Mouse (Mus musculus) stomach, embryonic 15.5 days (tissue): Measurements from ENCODE around the gene Isg15. TPM values are rescaled to one million over a fixed set of nuclear protein-coding genes. Genes with fewer than 3 reads are reported as not detected.
A peak's percentile ranks its signal among the peaks of the same experiment; 100 is the strongest.

Experiments
- ATAC-seq: fragments of 200-750 bp; cut with Nextera tagmentation; 2 replicates; pipeline ENCODE4 v1.8.0; 2017; ENCODE audit warnings: low read depth, moderate number of reproducible peaks, moderate TSS enrichment; ENCODE audit not compliant: insufficient read depth, low FRiP score
- H3K27ac ChIP-seq: fragments of 300-500 bp; sonication (generic); 2 replicates; pipeline ENCODE4 v1.5.1; 2015; ENCODE audit warnings: mild to moderate bottlenecking, inconsistent platforms
- H3K27me3 ChIP-seq: fragments of 300-500 bp; sonication (generic); replicated peaks from 2 replicates; pipeline ENCODE4 v1.6.1; 2015; ENCODE audit warnings: inconsistent platforms
- H3K36me3 ChIP-seq: fragments of 300-500 bp; sonication (generic); 2 replicates; pipeline ENCODE4 v1.6.1; 2015; ENCODE audit warnings: inconsistent platforms
- H3K4me1 ChIP-seq: fragments of 300-500 bp; sonication (generic); 2 replicates; pipeline ENCODE4 v1.6.1; 2015; ENCODE audit warnings: inconsistent platforms
- H3K4me2 ChIP-seq: fragments of 300-500 bp; sonication (generic); 2 replicates; pipeline ENCODE4 v1.6.1; 2015; ENCODE audit warnings: mild to moderate bottlenecking, inconsistent platforms
- H3K4me3 ChIP-seq: fragments of 300-500 bp; sonication (generic); replicated peaks from 2 replicates; pipeline ENCODE4 v1.5.1; 2015; ENCODE audit warnings: inconsistent platforms
- H3K9ac ChIP-seq: fragments of 300-500 bp; sonication (generic); 2 replicates; pipeline ENCODE4 v1.6.1; 2015; ENCODE audit warnings: inconsistent platforms
- H3K9me3 ChIP-seq: fragments of 300-500 bp; sonication (generic); 2 replicates; pipeline ENCODE4 v1.6.1; 2016; ENCODE audit warnings: inconsistent platforms
- WGBS: fragments of 180-500 bp; shearing (Covaris S2); methylation state at CpG from one replicate; pipeline ENCODE4 v1.1.7; 2015; 5-methylcytosine and 5-hydroxymethylcytosine counted together
- polyA plus RNA-seq: library from polyadenylated mRNA; unstranded; fragments of >200 nt; fragmentation: Nextera tagmentation; extraction: Ambion mirVana; gene quantifications from 2 replicates; pipeline ENCODE4 v1.2.1, GENCODE M21; 2015

The Isg15 gene
- 3.2 and 4.8 TPM in 2 replicates for polyA plus RNA-seq

DNA sequence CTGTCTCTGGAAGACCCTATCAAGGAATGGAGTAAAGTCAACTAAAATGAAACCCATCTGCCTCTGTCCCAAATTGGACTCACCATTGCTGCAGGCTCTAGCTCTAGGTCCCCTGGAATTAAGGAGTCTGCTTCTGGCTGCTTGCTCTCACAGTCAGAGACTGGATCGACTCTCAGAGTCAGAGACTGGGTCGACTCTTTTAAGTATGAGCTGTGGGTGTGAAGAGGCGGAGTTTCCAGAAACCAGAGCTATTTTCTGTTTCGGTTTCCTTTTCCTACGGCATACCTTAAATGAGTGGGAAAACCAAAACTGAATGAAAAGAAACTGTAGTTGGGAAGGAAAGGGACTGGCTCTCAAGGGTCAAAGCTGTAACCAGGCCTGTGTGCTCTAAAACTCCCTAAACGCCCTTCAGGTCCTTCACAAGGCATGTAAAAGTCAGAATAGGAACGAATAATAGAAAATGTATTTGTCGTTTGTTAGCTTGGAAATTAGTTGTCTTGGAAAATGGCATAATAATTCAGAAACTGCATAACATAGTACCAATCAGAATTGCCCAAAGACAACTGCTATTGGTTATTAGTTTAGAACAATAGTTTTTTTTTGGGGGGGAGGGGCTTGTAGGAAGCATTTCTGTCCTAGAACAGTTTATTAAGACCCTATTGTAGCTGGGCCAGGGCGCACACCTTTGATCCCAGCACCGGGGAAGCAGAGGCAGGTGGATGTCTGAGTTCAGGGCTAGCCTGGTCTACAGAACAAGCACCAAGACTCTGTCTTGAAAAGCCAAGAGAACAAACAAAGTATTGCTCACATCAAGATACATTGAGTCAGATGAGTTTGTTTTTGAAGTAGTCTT, at the start of gene Isg15:
Gene Isg15 (minus strand): TSS at position 196 of the 853 bp plus-strand sequence.
- Histone ChIP-seq H3K9me3 (no peaks in the 10 kb centered on the region), H3K4me3 (no peak within 1 kb of the TSS), H3K36me3 (no peaks in the 10 kb centered on the region), H3K27ac (no peak within 1 kb of the TSS; the same call in 1 of the 2 replicates), H3K27me3 (peaks cover 6% of the 10 kb centered on the region; the same call in 1 of the 2 replicates), H3K4me1 (peaks cover 12% of the 10 kb centered on the region), H3K4me2 (peak within 1 kb of the TSS; percentile 8; the same call in 1 of the 2 replicates), H3K9ac (no peak within 1 kb of the TSS)
- 55% methylated on average over 10 of the region's 10 CpGs for WGBS
- no peak for ATAC-seq

DNA sequence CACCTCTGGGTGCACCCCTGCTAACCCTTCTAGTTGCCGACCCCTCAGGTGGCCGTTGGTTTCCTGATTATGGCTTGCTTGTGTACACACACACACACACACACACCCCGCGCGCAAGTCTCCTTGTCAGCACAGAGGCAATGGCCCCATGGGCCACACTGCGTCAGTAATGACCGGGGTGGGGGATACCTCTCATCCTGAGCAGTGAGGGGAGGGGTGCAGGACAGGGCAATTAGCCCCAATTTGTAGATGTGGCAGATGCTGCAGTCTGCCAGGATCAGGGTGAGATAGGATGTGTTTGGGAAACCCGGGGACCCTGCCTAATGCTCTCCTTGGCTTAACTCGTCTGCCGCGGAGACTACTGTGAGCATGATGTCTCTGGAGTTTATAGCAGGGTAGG, 48.9 kb upstream of the Isg15 start:
- ATAC-seq: no peak
- Histone ChIP-seq H3K9ac (no peak overlapping the region), H3K4me3 (no peak overlapping the region), H3K36me3 (peaks cover 40% of the 10 kb centered on the region), H3K27me3 (peaks cover 4% of the 10 kb centered on the region), H3K27ac (no peak overlapping the region), H3K4me2 (no peak overlapping the region), H3K4me1 (peaks cover 4% of the 10 kb centered on the region; the same call in 1 of the 2 replicates), H3K9me3 (no peaks in the 10 kb centered on the region)
- 59% methylated on average over 11 of the region's 11 CpGs for WGBS

DNA sequence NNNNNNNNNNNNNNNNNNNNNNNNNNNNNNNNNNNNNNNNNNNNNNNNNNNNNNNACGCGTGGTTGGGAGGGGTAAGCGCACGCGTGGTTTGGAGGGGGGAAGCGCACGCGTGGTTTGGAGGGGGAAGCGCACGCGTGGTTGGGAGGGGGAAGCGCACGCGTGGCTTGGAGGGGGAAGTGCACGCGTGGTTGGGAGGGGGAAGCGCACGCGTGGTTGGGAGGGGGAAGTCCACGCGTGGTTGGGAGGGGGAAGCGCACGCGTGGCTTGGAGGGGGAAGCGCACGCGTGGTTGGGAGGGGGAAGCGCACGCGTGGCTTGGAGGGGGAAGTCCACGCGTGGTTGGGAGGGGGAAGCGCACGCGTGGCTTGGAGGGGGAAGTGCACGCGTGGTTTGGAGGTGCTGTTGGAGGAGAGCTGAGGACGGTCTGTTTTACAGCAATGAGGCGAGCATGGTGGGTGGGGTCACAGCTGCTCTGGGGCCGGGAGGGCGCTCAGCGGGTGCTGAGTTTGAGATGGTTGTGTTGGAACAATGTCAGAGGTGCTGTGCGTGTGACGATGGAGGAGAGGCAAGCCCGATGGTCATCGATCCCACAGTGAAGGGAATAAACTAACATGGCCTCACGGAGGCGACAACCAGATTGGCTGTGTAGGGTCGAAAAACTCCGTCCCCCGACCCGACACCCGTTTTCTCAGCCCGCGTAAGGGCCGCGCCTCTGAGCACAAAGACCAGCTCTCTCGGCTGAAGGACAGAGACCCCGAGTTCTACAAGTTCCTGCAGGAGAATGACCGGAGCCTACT, 36.2 kb upstream of the Isg15 start:
- H3K36me3 ChIP-seq: peaks cover 40% of the 10 kb centered on the region

DNA sequence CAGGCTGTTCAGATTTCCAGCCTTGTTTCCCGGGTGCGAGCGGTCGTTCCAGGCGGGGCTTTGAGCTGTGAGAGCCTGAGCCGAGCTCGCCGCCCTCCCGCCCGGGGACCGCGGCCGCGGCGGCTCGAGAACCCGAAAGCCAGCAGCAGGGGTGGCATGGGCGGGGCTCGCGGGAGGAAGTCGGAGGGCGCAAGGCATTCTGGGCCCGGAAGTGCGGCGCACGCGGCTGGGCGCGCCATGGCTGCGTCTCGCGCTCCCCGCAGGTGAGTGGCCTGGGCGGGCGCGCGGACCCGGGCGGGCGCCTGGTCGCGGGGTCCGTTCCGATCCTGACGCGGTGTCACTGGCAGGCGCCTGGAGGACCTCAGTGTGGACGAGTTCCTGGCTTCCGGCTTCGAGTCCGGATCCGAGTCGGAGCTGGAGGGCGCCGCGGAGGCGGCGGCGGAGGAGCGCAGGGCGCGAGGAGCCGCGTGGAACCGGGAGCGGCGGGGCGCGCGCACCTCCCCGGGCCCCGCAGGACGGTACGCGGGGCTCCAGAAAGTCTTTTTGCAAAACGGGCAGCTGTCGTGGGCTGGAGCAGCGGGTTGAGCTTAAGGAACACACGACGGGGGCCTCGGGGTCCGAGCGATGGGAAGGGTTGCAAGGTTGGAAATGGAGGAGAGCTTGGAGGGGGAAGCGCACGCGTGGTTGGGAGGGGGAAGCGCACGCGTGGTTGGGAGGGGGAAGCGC, 35.4 kb upstream of the Isg15 start, which contains the start of gene Noc2l:
Gene Noc2l (plus strand): TSS at position 203 of the 726 bp plus-strand sequence.
- peak; percentile 92 for ATAC-seq
- WGBS: under 1% methylated on average over 90 of the region's 90 CpGs

More for the DNA sequence above, 36.2 kb upstream of the Isg15 start:
- H3K9ac ChIP-seq: no peak overlapping the region
- no peaks in the 10 kb centered on the region for H3K9me3 ChIP-seq
- ATAC-seq: no peak
- no peaks in the 10 kb centered on the region for H3K27me3 ChIP-seq
- 22% methylated on average over 58 of the region's 60 CpGs for WGBS
- H3K4me1 ChIP-seq: peaks cover 16% of the 10 kb centered on the region
- H3K27ac ChIP-seq: peak overlapping the region; percentile 35; the same call in 1 of the 2 replicates
- peak overlapping the region; percentile 79 for H3K4me3 ChIP-seq
- peak overlapping the region; percentile 95 for H3K4me2 ChIP-seq

DNA sequence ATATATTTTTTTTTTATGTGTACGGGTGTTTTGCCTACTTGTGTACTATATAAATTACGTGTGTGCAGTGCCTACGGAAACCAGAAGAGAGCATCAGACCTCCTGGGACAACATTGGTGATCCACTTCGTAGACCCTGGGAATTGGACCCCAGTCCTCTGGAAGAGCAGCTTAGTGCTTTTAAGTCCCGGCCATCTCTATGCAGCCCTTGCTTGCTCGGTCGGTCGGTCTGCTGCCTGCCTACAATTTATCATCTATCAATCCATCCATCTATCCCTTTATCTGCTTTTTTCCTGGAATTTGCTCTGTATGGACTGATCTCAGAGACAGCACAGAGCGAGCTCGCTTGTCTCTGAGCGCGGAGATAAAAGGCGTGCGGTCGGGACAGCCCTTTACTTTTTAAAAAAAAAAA, 34.7 kb upstream of the Isg15 start:
- Histone ChIP-seq H3K9me3 (no peaks in the 10 kb centered on the region), H3K36me3 (peaks cover 33% of the 10 kb centered on the region), H3K27me3 (no peaks in the 10 kb centered on the region), H3K4me1 (peaks cover 16% of the 10 kb centered on the region), H3K4me3 (peak overlapping the region; percentile 79), H3K9ac (0 out of 2 replicates have a peak overlapping the region, but pooled peaks have one; percentile 32), H3K27ac (peak overlapping the region; percentile 93), H3K4me2 (peak overlapping the region; percentile 95)
- WGBS: under 1% methylated on average over 15 of the region's 15 CpGs
- ATAC-seq: peak; percentile 15; the same call in 1 of the 2 replicates

More for the DNA sequence above, 35.4 kb upstream of the Isg15 start, which contains the start of gene Noc2l:
- Histone ChIP-seq H3K27me3 (no peaks in the 10 kb centered on the region), H3K9me3 (no peaks in the 10 kb centered on the region), H3K4me3 (peak within 1 kb of the TSS; percentile 79), H3K4me2 (peak within 1 kb of the TSS; percentile 95), H3K4me1 (peaks cover 16% of the 10 kb centered on the region), H3K9ac (peak within 1 kb of the TSS; percentile 44), H3K27ac (peak within 1 kb of the TSS; percentile 93), H3K36me3 (peaks cover 33% of the 10 kb centered on the region)

DNA sequence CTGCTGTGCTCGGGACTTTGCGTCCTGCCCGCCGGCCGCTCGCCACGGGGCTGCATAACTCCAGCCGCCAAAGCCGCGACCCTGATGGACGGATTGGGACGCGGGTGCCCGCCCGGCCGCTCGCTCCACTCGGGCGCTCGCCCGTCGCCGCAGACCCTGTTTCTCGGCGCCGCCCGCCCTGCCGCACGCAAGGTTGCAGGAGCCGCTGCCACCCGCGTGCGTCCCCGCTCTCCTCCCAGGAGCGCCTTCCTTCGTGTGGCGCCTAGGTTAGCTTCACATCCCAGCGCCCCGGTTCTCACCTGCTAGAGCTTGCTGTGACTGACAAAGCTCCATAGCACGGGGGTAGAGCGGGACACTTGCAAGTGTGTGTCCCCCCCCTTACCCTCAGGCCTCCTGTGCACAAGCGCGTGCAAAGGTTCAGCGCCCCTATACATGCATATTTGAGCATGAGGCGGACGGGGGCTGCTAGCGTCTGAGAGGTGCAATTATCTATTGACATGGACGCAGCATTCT, 34.1 kb upstream of the Isg15 start, which contains the start of gene Plekhn1:
Gene Plekhn1 (minus strand): TSS at position 157 of the 513 bp plus-strand sequence.
- H3K4me2 ChIP-seq: peak within 1 kb of the TSS; percentile 95
- peak within 1 kb of the TSS; percentile 79 for H3K4me3 ChIP-seq
- peak within 1 kb of the TSS; percentile 48 for H3K9ac ChIP-seq
- peaks cover 27% of the 10 kb centered on the region for H3K36me3 ChIP-seq
- H3K9me3 ChIP-seq: no peaks in the 10 kb centered on the region
- H3K27ac ChIP-seq: peak within 1 kb of the TSS; percentile 93
- under 1% methylated on average over 41 of the region's 48 CpGs for WGBS
- ATAC-seq: peak; percentile 19; the same call in 1 of the 2 replicates
- peaks cover 16% of the 10 kb centered on the region for H3K4me1 ChIP-seq
- no peaks in the 10 kb centered on the region for H3K27me3 ChIP-seq

DNA sequence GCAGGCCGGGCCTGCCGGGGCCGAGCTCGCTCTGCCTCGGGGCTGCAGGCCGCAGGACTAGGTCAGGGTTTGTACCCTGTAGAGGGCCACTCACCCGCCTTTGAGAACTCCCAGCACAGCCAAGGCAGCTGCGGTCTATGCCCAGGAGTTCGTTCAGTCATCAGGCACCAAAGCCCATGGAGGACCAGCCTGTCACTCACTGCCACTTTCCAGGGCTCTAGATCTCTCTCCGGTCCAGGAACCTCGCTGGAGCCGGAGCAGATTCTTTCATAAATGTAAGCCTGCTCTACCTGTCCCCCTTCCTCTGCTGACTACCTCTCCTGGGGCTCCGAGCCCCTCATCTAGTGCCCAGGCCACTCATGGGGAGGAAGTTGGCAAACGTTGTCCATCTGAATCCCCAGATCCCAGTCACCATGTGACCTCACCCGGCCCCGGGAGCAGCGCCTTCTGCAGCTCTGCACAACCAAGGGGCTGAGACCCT, 33.4 kb upstream of the Isg15 start:
- WGBS: 7% methylated on average over 17 of the region's 17 CpGs
- no peak for ATAC-seq
- H3K36me3 ChIP-seq: peaks cover 26% of the 10 kb centered on the region

DNA sequence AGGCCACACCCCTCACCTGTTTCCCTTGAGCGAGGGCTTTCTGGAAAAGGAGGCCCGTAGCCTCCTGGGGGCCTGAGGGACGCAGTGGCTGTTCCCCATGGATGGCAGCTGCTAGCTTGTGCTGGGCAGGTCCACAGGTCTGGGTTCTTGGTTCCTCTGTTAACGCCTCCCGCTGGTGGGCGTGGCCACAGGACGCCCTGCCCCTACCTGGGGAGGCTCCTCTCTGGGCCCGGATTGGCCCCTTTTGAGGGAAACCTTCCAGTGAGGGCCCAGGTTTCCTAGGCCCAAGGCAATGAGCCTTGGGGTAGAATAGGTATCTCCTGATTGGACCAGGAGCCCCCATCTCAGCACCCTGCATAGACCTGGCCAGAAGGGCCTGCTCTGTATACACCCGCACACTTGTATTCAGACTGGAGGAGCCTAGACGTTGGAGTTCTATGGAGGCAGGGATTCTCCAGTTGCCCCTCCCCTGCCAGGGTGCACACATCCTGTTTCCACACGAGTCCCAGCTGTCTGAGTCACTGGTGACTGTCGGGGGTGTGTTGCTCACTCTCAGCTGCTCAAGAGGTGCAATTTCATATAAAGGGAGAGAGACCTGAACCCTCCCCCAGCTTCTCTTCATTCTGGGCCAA, 27.9 kb upstream of the Isg15 start:
- Histone ChIP-seq H3K9ac (no peak overlapping the region), H3K9me3 (no peaks in the 10 kb centered on the region), H3K4me3 (peak overlapping the region; percentile 10; the same call in 1 of the 2 replicates), H3K4me2 (peak overlapping the region; percentile 40), H3K27me3 (no peaks in the 10 kb centered on the region), H3K4me1 (peaks cover 14% of the 10 kb centered on the region), H3K27ac (peak overlapping the region; percentile 45), H3K36me3 (peaks cover 14% of the 10 kb centered on the region; the same call in 1 of the 2 replicates)
- 20% methylated on average over 12 of the region's 12 CpGs for WGBS
- ATAC-seq: peak; percentile 61; the same call in 1 of the 2 replicates

More for the DNA sequence above, 33.4 kb upstream of the Isg15 start:
- H3K27ac ChIP-seq: peak overlapping the region; percentile 40; the same call in 1 of the 2 replicates
- H3K9me3 ChIP-seq: no peaks in the 10 kb centered on the region
- no peaks in the 10 kb centered on the region for H3K27me3 ChIP-seq
- peak overlapping the region; percentile 95 for H3K4me2 ChIP-seq
- H3K9ac ChIP-seq: peak overlapping the region; percentile 48
- H3K4me3 ChIP-seq: peak overlapping the region; percentile 79
- H3K4me1 ChIP-seq: peaks cover 16% of the 10 kb centered on the region

DNA sequence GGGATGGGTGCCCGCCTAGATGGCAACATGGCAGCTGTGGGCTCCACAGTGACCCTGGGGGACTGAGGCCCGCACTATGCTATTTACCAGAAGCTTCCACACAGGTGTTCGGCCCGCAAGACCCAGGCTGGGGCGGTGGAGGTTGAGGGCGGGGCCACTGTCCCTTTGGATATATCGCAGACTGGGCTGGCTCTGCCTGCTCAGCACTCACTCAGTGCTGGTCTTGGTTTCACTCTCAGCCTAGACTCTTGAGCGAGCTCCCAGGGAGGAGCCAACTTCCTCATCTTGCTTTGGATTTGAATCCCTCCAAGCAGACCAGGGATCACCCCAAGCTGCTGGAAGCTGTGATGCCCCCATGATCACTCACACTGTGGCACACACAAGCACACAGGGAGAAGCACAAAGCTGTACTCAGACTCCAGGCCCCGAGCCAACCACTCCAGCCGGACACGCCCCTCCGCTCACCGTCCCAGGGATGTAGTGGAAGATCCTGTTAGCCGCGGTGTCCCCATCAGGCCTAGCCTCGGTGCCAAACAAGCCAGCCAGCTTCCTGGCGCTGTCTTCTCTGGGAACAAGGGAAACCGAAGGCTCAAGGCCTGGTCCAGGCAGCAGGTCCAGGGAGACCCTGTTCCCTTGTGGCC, 27.3 kb upstream of the Isg15 start:
- no peaks in the 10 kb centered on the region for H3K9me3 ChIP-seq
- WGBS: 37% methylated on average over 18 of the region's 18 CpGs
- H3K36me3 ChIP-seq: peaks cover 14% of the 10 kb centered on the region; the same call in 1 of the 2 replicates
- ATAC-seq: peak; percentile 19; the same call in 1 of the 2 replicates
- peaks cover 13% of the 10 kb centered on the region for H3K4me1 ChIP-seq
- peak overlapping the region; percentile 45 for H3K27ac ChIP-seq
- H3K27me3 ChIP-seq: no peaks in the 10 kb centered on the region
- H3K9ac ChIP-seq: no peak overlapping the region
- H3K4me3 ChIP-seq: peak overlapping the region; percentile 10; the same call in 1 of the 2 replicates
- peak overlapping the region; percentile 40 for H3K4me2 ChIP-seq

DNA sequence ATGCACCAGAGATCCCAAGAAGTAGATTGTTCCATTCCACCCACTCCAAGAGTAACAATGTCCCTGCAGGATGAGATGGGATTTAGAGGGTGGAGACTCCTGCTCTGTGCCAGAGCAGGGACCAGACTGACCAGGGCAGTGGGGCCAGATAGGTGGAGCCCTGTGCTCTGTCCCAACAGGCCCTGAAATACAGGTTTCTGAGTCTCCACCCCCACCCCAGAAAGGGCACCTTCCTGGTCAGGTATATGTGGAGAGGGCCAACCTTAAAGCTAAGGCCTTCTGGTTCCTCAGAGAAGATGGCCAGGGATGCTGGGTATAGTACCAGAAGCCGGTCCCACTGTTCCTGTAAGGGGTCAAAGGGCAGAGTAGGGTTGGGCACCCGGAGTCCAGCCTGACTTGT, 23.7 kb upstream of the Isg15 start:
- no peak overlapping the region for H3K27ac ChIP-seq

More for the DNA sequence above, 23.7 kb upstream of the Isg15 start:
- Histone ChIP-seq H3K9ac (no peak overlapping the region), H3K9me3 (no peaks in the 10 kb centered on the region), H3K36me3 (peaks cover 4% of the 10 kb centered on the region; the same call in 1 of the 2 replicates), H3K4me3 (no peak overlapping the region), H3K4me1 (peaks cover 13% of the 10 kb centered on the region), H3K4me2 (no peak overlapping the region), H3K27me3 (no peaks in the 10 kb centered on the region)
- 79% methylated on average over 2 of the region's 2 CpGs for WGBS
- no peak for ATAC-seq
